In the genomic region with DNA sequence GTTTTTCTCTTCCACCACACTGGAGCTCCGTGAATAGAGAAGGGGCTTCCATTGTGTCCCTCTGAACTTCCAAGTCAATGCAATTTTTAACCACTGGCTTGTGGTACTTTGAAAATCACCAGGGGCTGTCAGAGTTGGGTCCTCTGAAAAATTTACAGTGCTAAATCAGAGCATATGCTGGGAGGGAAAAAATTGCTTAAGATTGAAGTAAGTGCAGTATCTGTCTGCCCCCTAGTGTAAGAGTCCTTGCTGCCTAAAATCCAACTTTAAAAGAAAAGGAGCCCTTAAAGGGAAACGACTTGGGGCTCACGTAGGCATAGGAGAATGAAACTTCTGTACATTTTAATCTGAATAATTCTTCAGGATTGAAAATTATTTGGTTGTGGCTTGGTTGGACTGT, we compare ENCODE assay signal across 8 mouse cellular contexts. TPM values are rescaled to one million over a fixed set of nuclear protein-coding genes. Genes with fewer than 3 reads are reported as not detected.
DNase-seq lines count a peak whose midpoint lies in the region; ATAC-seq and TF ChIP-seq lines count a peak whose summit lies in the region.

No protein-coding gene starts in this region.

- H3K9me3 ChIP-seq in forebrain, postnatal 0 days (ENCODE audit: low read length): no peaks in the 10 kb centered on the region
- H3K9me3 ChIP-seq in kidney, embryonic 14.5 days (ENCODE audit: control insufficient read depth, low read length): no peaks in the 10 kb centered on the region
- H3K9me3 ChIP-seq in midbrain, embryonic 10.5 days (replicated peaks): no peaks in the 10 kb centered on the region

- intact Hi-C loops in left cerebral cortex, postnatal 4 days (cut with DNase I): loop anchor here (5.0 to 10.0 kb wide), 2 partner anchors 1018 to 1390 kb away; no protein-coding TSS in a partner anchor

- H3K4me2 ChIP-seq in forebrain, postnatal 0 days (ENCODE audit: low read depth): peak overlapping the region; percentile 41; the same call in 1 of the 2 replicates
- peak overlapping the region; percentile 79 for H3K4me2 ChIP-seq in kidney, embryonic 14.5 days (replicated peaks; ENCODE audit: low read depth, low read length)

- H3K27me3 ChIP-seq in testis, adult 2 months (ENCODE audit: control insufficient read depth, insufficient read depth, low read length): no peaks in the 10 kb centered on the region
- H3K27me3 ChIP-seq in forebrain, postnatal 0 days (ENCODE audit: insufficient read depth, low read length): peaks cover 52% of the 10 kb centered on the region
- peaks cover 3% of the 10 kb centered on the region for H3K27me3 ChIP-seq in kidney, embryonic 14.5 days (ENCODE audit: control insufficient read depth, insufficient read depth, low read length)
- H3K27me3 ChIP-seq in midbrain, embryonic 10.5 days (ENCODE audit: low read depth, poor library complexity, severe bottlenecking): peaks cover 84% of the 10 kb centered on the region

- H3K36me3 ChIP-seq in testis, adult 2 months (ENCODE audit: control insufficient read depth, insufficient read depth, low read length): no peaks in the 10 kb centered on the region
- no peaks in the 10 kb centered on the region for H3K36me3 ChIP-seq in forebrain, postnatal 0 days (ENCODE audit: insufficient read depth)
- H3K36me3 ChIP-seq in kidney, embryonic 14.5 days (ENCODE audit: control insufficient read depth, insufficient read depth, low read length): no peaks in the 10 kb centered on the region; the same call in 1 of the 2 replicates
- H3K36me3 ChIP-seq in midbrain, embryonic 10.5 days: peaks cover 5% of the 10 kb centered on the region

- no peak for ATAC-seq in forebrain, postnatal 0 days
- ATAC-seq in kidney, embryonic 14.5 days (ENCODE audit: low FRiP score, low TSS enrichment): no peak

- peak overlapping the region; percentile 62; the same call in 1 of the 2 replicates for H3K27ac ChIP-seq in testis, adult 2 months (ENCODE audit: control insufficient read depth, insufficient read depth, low read depth, low read length)
- H3K27ac ChIP-seq in forebrain, postnatal 0 days (ENCODE audit: low read depth, low read length): peak overlapping the region; percentile 80
- H3K27ac ChIP-seq in kidney, embryonic 14.5 days (ENCODE audit: low read depth, low read length): peak overlapping the region; percentile 97
- peak overlapping the region; percentile 96 for H3K27ac ChIP-seq in midbrain, embryonic 10.5 days (replicated peaks)

- WGBS in forebrain, postnatal 0 days: 0% methylated on average over 3 of the region's 3 CpGs
- WGBS in kidney, embryonic 14.5 days: 1% methylated on average over 3 of the region's 3 CpGs
- WGBS in midbrain, embryonic 10.5 days: 0% methylated on average over 3 of the region's 3 CpGs

- TF ChIP-seq CTCF in testis, adult 2 months (IDR thresholded peaks at IDR 0.05; ENCODE audit: control insufficient read depth, insufficient read depth, insufficient replicate concordance, low read depth, low read length): no peak
- peak; percentile 70 for TF ChIP-seq CTCF in forebrain, postnatal 0 days (IDR thresholded peaks at IDR 0.05; ENCODE audit: low read depth)

- TF ChIP-seq POLR2A in testis, adult 2 months (IDR thresholded peaks at IDR 0.05; ENCODE audit: control insufficient read depth, low read depth, low read length): no peak

- H3K9ac ChIP-seq in forebrain, postnatal 0 days: peak overlapping the region; percentile 52; the same call in 1 of the 2 replicates
- peak overlapping the region; percentile 100 for H3K9ac ChIP-seq in kidney, embryonic 14.5 days (ENCODE audit: low read depth, low read length)

- H3K4me1 ChIP-seq in testis, adult 2 months (ENCODE audit: control insufficient read depth, insufficient read depth, low read length): peaks cover 17% of the 10 kb centered on the region
- H3K4me1 ChIP-seq in forebrain, postnatal 0 days (ENCODE audit: insufficient read depth): no peaks in the 10 kb centered on the region
- peaks cover 6% of the 10 kb centered on the region; the same call in 1 of the 2 replicates for H3K4me1 ChIP-seq in kidney, embryonic 14.5 days (ENCODE audit: control insufficient read depth, insufficient read depth, low read length)
- H3K4me1 ChIP-seq in midbrain, embryonic 10.5 days: peaks cover 49% of the 10 kb centered on the region

- H3K4me3 ChIP-seq in testis, adult 2 months (ENCODE audit: control insufficient read depth, low read depth, low read length): peak overlapping the region; percentile 80
- H3K4me3 ChIP-seq in forebrain, postnatal 0 days (ENCODE audit: low read depth, low read length): peak overlapping the region; percentile 35
- H3K4me3 ChIP-seq in kidney, embryonic 14.5 days (ENCODE audit: low read length): peak overlapping the region; percentile 96
- H3K4me3 ChIP-seq in midbrain, embryonic 10.5 days: peak overlapping the region; percentile 65

- no peak for DNase-seq in testis, postnatal 10 days (ENCODE audit: low spot score)
- DNase-seq in forebrain, postnatal 0 days: peak; percentile 80
- DNase-seq in midbrain, embryonic 10.5 days (ENCODE audit: low spot score): peak; percentile 55
- no peak for DNase-seq in right cerebral cortex, adult 18-20 months
- DNase-seq in left cerebral cortex, postnatal 4 days: no peak
- no peak for DNase-seq in c-Kit-positive CD71-positive TER-119-positive erythroid progenitor cells, embryonic 14.5 days (ENCODE audit: low spot score)

RNA-seq across cellular contexts. Expression of a gene that starts 1.7 kb away (rescaled TPM):
- 11.3 and 14.8 TPM in 2 replicates for polyA plus RNA-seq in testis, adult 2 months (2012; rRNA removed)
- total RNA-seq in forebrain, postnatal 0 days (2014; rRNA removed): 23.7 and 49.9 TPM in 2 replicates
- polyA plus RNA-seq in forebrain, postnatal 0 days (2015; fragmentation: Nextera tagmentation; extraction: Ambion mirVana): 46.4 and 92.8 TPM in 2 replicates
- 310 and 320 TPM in 2 replicates for polyA plus RNA-seq in kidney, embryonic 14.5 days (2014; fragmentation: Nextera tagmentation; extraction: Ambion mirVana)
- 86.8 and 89.2 TPM in 2 replicates for polyA plus RNA-seq in midbrain, embryonic 10.5 days (2016; fragmentation: Nextera tagmentation; extraction: Ambion mirVana)
- total RNA-seq in left cerebral cortex, postnatal 4 days (2021): 10 to 100 TPM; 68.7 to 96.1 TPM

Comparison
In these comparisons a context has a peak if more than half of its experiments do, and no peak if none do; other contexts are left out.
1. H3K4me3 ChIP-seq: peak in every context shown above with its lines; median percentile 96 in kidney, embryonic 14.5 days; 80 in testis, adult 2 months; 65 in midbrain, embryonic 10.5 days; 35 in forebrain, postnatal 0 days.
2. DNase-seq: peak in forebrain, postnatal 0 days (single experiment) and midbrain, embryonic 10.5 days (single experiment); none in testis, postnatal 10 days (single experiment), right cerebral cortex, adult 18-20 months (single experiment), left cerebral cortex, postnatal 4 days (single experiment) and c-Kit-positive CD71-positive TER-119-positive erythroid progenitor cells, embryonic 14.5 days (single experiment).
3. Peak in every context shown above with its lines, with median percentiles within 50 percentile points of each other: H3K27ac ChIP-seq.